Mouse (Mus musculus): ENCODE data around the gene 1700012B09Rik.

The 1700012B09Rik gene

GRCm38 (mm10) chr9:14770803-14771471 is at the start of gene 1700012B09Rik:
Gene 1700012B09Rik, minus strand, starts transcription at chr9:14771030.
- DNase-seq (ENCODE audit: low read depth, low spot score) = no peak

- peak; percentile 22 for DNase-seq (ENCODE audit: low read depth, low spot score)
Observed at GRCm38 (mm10) chr9:14810111-14810510, 39.3 kb upstream of the 1700012B09Rik start.

- DNase-seq (ENCODE audit: low read depth, low spot score) = no peak
Observed at GRCm38 (mm10) chr9:14806786-14807185, 36.0 kb upstream of the 1700012B09Rik start.

DNA sequence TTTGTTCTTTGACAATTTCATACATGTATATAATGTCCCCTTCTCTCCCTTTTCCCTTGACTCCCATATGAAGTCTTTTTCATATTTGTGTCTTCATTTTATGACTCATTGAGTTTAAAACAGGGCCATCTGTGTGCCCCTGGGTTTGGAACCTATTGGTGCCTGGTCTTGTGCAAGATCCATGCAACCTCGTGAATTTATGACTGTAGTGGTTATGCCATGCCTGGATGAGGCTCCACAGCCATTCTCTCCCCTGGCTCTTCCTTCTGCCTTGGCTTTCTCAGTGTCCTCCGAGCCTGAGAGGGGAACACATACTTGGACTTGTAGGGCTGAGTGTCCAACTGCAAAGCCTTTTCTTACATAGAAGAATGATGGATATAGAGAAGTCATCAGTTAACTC is 34.9 kb upstream of the 1700012B09Rik start:
- DNase-seq (ENCODE audit: low read depth, low spot score) = no peak

DNA sequence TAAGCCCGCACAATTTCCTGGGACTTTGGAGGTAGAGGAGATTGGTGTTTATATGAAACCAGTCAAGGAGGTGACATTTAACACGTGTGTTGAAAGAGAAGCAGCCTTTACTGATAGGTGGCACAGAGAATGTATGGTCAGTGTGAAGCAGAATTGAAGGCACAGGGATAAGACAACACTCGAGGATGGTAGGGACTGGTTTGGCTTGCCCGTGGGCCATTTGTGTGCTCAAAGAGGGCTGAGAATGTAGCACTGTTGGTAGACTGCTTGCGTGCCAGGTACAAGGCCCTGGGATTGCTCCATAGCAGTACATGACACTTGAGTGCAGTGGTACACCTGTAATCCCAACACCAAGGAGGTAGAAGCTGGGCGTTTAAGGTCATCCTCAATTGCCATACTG is 16.5 kb upstream of the 1700012B09Rik start:
- no peak for DNase-seq (ENCODE audit: low read depth, low spot score)

- DNase-seq (ENCODE audit: low read depth, low spot score) = peak; percentile 95
Observed at GRCm38 (mm10) chr9:14784039-14785002, 13.5 kb upstream of the 1700012B09Rik start, which contains the start of the genes Mre11a and Ankrd49. Gene Mre11a, plus strand, starts transcription at chr9:14784654. Gene Ankrd49, minus strand, starts transcription at chr9:14784856.

DNA sequence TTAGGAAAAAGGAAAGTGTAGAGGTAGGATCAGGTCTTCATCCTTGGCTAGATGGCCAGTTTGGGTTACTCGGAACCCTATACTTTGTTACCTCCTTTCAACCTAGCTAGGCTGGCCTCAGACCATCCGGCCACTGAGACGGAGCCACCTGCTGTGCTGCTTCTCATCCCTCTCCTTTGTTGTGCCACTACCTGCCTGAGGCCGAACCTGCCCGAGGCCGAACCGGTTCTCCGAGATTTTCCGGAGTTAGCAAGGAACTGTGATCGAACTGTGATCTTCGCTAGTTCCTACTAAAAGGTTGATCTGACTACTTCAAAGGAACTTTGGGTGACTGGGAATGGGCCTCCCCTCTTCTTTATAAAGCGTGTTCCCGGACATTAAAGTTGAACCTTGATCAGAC is 7.5 kb upstream of the 1700012B09Rik start:
- no peak for DNase-seq (ENCODE audit: low read depth, low spot score)

GRCm38 (mm10) chr9:14773813-14774212 is 3.0 kb upstream of the 1700012B09Rik start:
- no peak for DNase-seq (ENCODE audit: low read depth, low spot score)

DNA sequence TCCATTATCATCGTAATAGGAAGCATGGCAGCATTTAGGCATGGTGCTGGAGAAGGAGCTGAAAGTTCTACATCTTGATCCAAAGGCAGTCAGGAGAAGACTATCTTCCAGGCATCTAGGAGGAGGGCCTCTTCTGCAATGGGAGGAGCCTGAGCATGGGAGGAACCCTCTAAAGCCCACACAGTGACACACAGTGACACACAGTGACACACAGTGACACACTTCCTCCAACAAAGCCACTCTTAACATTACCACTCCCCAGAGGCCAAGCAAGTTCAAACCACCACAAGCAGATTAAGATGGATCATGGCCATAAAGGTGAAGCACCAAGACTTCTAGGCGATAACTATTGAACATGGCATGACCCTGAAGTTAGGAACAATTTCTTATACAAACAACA is 1.2 kb upstream of the 1700012B09Rik start:
- DNase-seq (ENCODE audit: low read depth, low spot score) = no peak

DNA sequence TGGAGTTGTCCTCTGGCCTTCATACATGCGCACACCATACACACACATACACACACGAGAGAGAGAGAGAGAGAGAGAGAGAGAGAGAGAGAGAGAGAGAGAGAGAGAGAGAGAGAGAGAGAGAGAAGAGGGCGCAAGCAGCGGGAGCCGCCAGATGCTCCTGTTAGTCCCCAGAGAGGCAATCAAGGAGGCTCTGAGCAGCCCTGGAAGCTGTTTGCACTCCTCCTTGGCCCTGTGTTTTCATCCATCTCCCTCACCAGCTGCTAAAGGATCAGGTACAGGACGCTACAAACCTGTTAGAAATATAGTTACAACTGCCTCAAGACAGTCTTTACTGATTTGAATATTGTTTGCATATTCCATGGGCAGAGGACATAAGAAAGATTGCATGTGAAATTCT is 1.0 kb downstream of the 1700012B09Rik start:
- no peak for DNase-seq (ENCODE audit: low read depth, low spot score)

DNA sequence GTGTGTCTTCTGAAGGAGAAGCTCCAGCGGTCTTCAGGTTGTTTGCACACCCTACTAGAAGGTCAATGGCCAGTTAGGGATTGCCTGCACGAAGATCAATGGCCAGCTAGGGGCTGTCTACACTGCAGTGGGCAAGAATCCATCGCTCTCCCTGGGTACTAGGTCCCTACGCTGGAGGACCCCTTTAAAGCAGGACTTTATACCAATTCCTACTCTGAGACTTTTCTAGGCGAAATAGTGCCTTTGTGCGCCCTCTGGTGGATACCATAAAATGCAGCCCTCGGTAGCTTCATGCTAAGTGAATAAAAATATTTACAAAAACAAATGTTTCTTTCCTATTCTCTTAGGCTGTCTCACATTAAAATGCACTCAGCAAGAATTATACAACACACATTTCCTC is 6.1 kb downstream of the 1700012B09Rik start:
- DNase-seq (ENCODE audit: low read depth, low spot score) = no peak

- DNase-seq (ENCODE audit: low read depth, low spot score) = no peak
Observed at GRCm38 (mm10) chr9:14759261-14759660, 11.6 kb downstream of the 1700012B09Rik start.

DNA sequence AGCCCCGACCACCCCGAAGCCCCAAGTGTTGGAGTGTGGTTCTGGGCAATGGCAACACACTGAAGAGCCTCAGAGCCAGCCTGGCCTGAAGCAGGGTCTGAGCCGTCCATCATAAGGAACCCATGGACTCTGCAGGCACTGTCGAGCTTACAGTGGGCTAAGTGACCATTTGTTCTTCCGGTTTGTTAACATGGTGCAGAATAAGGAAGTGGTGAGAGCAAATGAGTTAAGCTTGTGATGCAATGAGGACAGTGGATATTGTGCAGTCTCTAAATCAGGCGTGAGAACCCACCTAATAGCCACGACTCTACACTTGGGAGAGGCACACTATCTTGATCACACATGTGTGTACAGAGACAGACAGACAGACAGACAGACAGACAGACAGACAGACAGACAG is 12.2 kb downstream of the 1700012B09Rik start:
- no peak for DNase-seq (ENCODE audit: low read depth, low spot score)

GRCm38 (mm10) chr9:14754469-14754868 is 16.4 kb downstream of the 1700012B09Rik start:
- no peak for DNase-seq (ENCODE audit: low read depth, low spot score)

GRCm38 (mm10) chr9:14753947-14754346 is 16.9 kb downstream of the 1700012B09Rik start:
- no peak for DNase-seq (ENCODE audit: low read depth, low spot score)

GRCm38 (mm10) chr9:14752001-14752522 is 18.8 kb downstream of the 1700012B09Rik start, which contains the start of gene Fut4:
Gene Fut4, minus strand, starts transcription at chr9:14752393.
- DNase-seq (ENCODE audit: low read depth, low spot score) = no peak

GRCm38 (mm10) chr9:14751503-14752000 is 19.3 kb downstream of the 1700012B09Rik start:
- no peak for DNase-seq (ENCODE audit: low read depth, low spot score)

DNA sequence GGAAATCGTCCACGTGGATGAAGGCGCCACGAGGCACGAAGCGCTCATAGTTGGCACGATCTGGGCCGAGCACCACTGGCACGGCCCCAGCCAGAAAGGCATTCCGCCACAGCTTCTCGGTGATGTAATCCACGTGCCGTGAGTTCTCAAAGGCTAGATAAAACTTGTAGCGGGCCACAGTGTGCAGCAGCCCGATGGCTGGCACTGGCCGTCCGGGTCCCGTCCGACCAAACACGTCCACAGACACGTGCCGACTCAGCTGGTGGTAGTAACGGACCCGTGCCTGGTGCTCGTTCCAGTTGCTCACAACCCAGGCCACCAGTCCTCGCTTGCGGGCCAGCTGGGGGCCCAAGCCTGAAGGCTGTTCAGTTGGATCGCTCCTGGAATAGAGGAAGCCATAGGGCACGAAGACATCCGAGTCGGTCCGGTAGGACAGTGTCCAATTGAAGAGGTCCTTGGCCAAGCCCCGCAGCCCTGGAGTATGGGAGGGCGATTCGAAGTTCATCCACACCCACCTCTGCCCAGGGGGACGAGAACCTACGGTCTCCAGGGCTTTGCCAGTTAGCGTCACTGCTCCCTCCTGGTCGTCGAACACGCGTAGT is 19.8 kb downstream of the 1700012B09Rik start:
- no peak for DNase-seq (ENCODE audit: low read depth, low spot score)

DNA sequence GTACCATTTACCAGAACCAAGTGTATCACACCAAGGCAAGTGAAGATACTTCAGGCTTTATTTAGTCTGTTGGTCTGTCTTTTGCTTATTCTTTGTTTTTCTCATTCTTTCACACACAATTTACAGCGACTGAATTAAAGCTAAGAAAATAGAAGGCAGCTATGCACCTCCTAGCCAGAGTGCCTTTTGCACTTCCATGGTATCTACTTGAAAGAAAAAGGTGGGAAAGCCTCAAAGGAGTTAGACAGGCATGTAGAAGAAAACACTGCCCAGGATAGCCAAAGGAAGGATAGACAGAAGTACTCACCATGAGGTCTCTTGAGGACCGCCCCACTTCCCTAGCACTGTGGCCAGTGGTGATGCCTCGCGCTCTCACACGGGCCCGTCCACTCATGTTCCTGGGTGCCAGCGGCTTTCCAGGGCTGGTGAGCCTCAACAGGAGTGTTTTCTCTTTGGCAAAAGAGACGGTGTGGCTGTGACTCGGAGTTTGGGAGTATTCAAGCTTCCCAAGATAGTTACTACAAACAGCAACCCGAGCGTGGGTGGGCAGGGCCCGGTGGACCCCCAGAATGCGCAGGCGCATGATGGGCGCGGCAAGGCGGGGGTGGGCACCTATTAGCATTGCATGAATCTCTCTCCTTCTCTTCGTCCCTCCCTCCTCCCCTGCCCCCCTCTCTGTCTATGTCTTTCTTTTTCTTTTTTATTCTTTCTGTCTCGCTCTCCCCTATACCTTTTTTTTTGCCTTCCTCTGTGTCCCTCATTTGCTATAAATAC is 30.5 kb downstream of the 1700012B09Rik start, which contains the start of gene Piwil4:
TSS of gene Piwil4 (minus strand) at position 583 of the 774 bp plus-strand sequence.
- DNase-seq (ENCODE audit: low read depth, low spot score) = no peak

GRCm38 (mm10) chr9:14739498-14740150 is 31.2 kb downstream of the 1700012B09Rik start:
- no peak for DNase-seq (ENCODE audit: low read depth, low spot score)
